Mouse (Mus musculus) hindbrain, embryonic 11.5 days (tissue): ENCODE results near the gene Gpsm2. TPM values are rescaled to one million over a fixed set of nuclear protein-coding genes. Genes with fewer than 3 reads are reported as not detected.

Experiments used
- ATAC-seq: fragments of 200-750 bp; cut with Nextera tagmentation; 2 replicates; pipeline ENCODE4 v1.8.0; 2017; ENCODE audit warnings: mild to moderate bottlenecking, moderate TSS enrichment, moderate library complexity; ENCODE audit not compliant: low FRiP score
- DNase-seq: peaks from one replicate; pipeline ENCODE4 v3.0.0-alpha.2; 2015; ENCODE audit warnings: low spot score
- H3K27ac ChIP-seq: fragments of 300-500 bp; sonication (generic); 2 replicates; pipeline ENCODE4 v1.5.1; 2014; ENCODE audit warnings: mild to moderate bottlenecking, low read depth, low read length
- H3K27me3 ChIP-seq: fragments of 300-500 bp; sonication (generic); 2 replicates; pipeline ENCODE4 v1.6.1; 2014; ENCODE audit warnings: mild to moderate bottlenecking, low read length, moderate library complexity, mixed read lengths; ENCODE audit not compliant: control insufficient read depth, insufficient read depth
- H3K36me3 ChIP-seq: fragments of 300-500 bp; sonication (generic); 2 replicates; pipeline ENCODE4 v1.6.1; 2014; ENCODE audit warnings: mild to moderate bottlenecking, low read length, moderate library complexity, mixed read lengths; ENCODE audit not compliant: control insufficient read depth, insufficient read depth
- H3K4me1 ChIP-seq: fragments of 300-500 bp; sonication (generic); replicated peaks from 2 replicates; pipeline ENCODE4 v1.6.1; 2014; ENCODE audit warnings: low read length, mixed read lengths; ENCODE audit not compliant: control insufficient read depth, insufficient read depth
- H3K4me2 ChIP-seq: fragments of 300-500 bp; sonication (generic); replicated peaks from 2 replicates; pipeline ENCODE4 v1.6.1; 2014; ENCODE audit warnings: mild to moderate bottlenecking, low read depth, low read length
- H3K4me3 ChIP-seq: fragments of 300-500 bp; sonication (generic); 2 replicates; pipeline ENCODE4 v1.5.1; 2014; ENCODE audit warnings: low read depth, low read length
- H3K9ac ChIP-seq: fragments of 300-500 bp; sonication (generic); 2 replicates; pipeline ENCODE4 v1.6.1; 2014; ENCODE audit warnings: low read depth, low read length
- H3K9me3 ChIP-seq: fragments of 300-500 bp; sonication (generic); 2 replicates; pipeline ENCODE4 v1.6.1; 2016; ENCODE audit warnings: low read length; ENCODE audit not compliant: control insufficient read depth
- WGBS: fragments of 180-500 bp; shearing (Covaris S2); extraction: QIAGEN DNeasy Blood & Tissue Kit; methylation state at CpG from one replicate; pipeline ENCODE4 v1.1.7; 2014; 5-methylcytosine and 5-hydroxymethylcytosine counted together
- polyA plus RNA-seq: library from polyadenylated mRNA; unstranded; fragments of >200 nt; fragmentation: Nextera tagmentation; extraction: Ambion mirVana; gene quantifications from 2 replicates; pipeline ENCODE4 v1.2.1, GENCODE M21; 2014

The Gpsm2 gene
- polyA plus RNA-seq, 1 experiment from 2014 or later: 95.3 TPM

- ATAC-seq (no peak), DNase-seq (no peak)
- WGBS: 71% methylated on average over 4 of the region's 4 CpGs
- H3K9ac ChIP-seq: no peak overlapping the region
- no peak overlapping the region for H3K27ac ChIP-seq
- no peaks in the 10 kb centered on the region for H3K9me3 ChIP-seq
- H3K4me1 ChIP-seq: no peaks in the 10 kb centered on the region
- H3K4me2 ChIP-seq: no peak overlapping the region
- H3K27me3 ChIP-seq: no peaks in the 10 kb centered on the region
- H3K36me3 ChIP-seq: no peaks in the 10 kb centered on the region
- H3K4me3 ChIP-seq: no peak overlapping the region
Measured at GRCm38 (mm10) chr3:108639412-108639811, 82.7 kb downstream of the Gpsm2 start.

GRCm38 (mm10) chr3:108634761-108635160, 87.3 kb downstream of the Gpsm2 start:
- DNase-seq (no peak), ATAC-seq (no peak)
- H3K27me3 ChIP-seq: no peaks in the 10 kb centered on the region
- H3K4me1 ChIP-seq: no peaks in the 10 kb centered on the region
- 97% methylated on average over 5 of the region's 5 CpGs for WGBS
- H3K36me3 ChIP-seq: no peaks in the 10 kb centered on the region
- no peaks in the 10 kb centered on the region for H3K9me3 ChIP-seq
- H3K9ac ChIP-seq: no peak overlapping the region
- H3K4me2 ChIP-seq: no peak overlapping the region
- no peak overlapping the region for H3K4me3 ChIP-seq
- H3K27ac ChIP-seq: no peak overlapping the region

Other genes with a start within 250 kb of the Gpsm2 start
- gene 1700013F07Rik, start 188.2 kb downstream of the Gpsm2 start, polyA plus RNA-seq: 0.68 and 1.6 TPM in 2 replicates
- 3.0 and 3.5 TPM in 2 replicates for gene 5330417C22Rik, start 185.8 kb downstream of the Gpsm2 start, polyA plus RNA-seq
- gene Tmem167b, start 159.8 kb downstream of the Gpsm2 start, polyA plus RNA-seq: 54.0 and 57.4 TPM in 2 replicates
- 84.8 and 88.2 TPM in 2 replicates for gene Taf13, start 150.6 kb downstream of the Gpsm2 start, polyA plus RNA-seq
- gene Wdr47, start 131.0 kb downstream of the Gpsm2 start, polyA plus RNA-seq: 50.4 and 55.2 TPM in 2 replicates
- 64.5 and 66.7 TPM in 2 replicates for gene Clcc1, start 68.4 kb downstream of the Gpsm2 start, polyA plus RNA-seq
- 0.11 TPM in 1 of 2 replicates, not detected in the other for gene Aknad1, start 17.3 kb upstream of the Gpsm2 start, polyA plus RNA-seq
- 23.2 and 28.1 TPM in 2 replicates for gene Stxbp3, start 118.2 kb upstream of the Gpsm2 start, polyA plus RNA-seq
- 0.28 TPM in 1 of 2 replicates, not detected in the other for gene Fndc7, start 167.7 kb upstream of the Gpsm2 start, polyA plus RNA-seq
- gene Prpf38b, start 189.4 kb upstream of the Gpsm2 start, polyA plus RNA-seq: 84.4 and 85.3 TPM in 2 replicates
- gene Henmt1, start 217.6 kb upstream of the Gpsm2 start, polyA plus RNA-seq: 0.52 and 0.84 TPM in 2 replicates
- 0.52 TPM in 1 of 2 replicates, not detected in the other for gene Gm9857, start 218.1 kb upstream of the Gpsm2 start, polyA plus RNA-seq